Mouse (Mus musculus): ENCODE measurements around the gene Phf20. TPM values are rescaled to one million over a fixed set of nuclear protein-coding genes. Genes with fewer than 3 reads are reported as not detected.

Phf20 gene
- total and polyA plus RNA-seq, 2 experiments, result 2.9 to 6.2 TPM

- Histone ChIP-seq H3K27me3 (ENCODE audit: control insufficient read depth, insufficient read depth, low read length) (no peaks in the 10 kb centered on the region), H3K9ac (ENCODE audit: low read depth, low read length) (no peak overlapping the region), H3K4me1 (ENCODE audit: control insufficient read depth, insufficient read depth, low read length) (no peaks in the 10 kb centered on the region), H3K4me3 (ENCODE audit: insufficient read depth, low read depth, low read length) (no peak overlapping the region), H3K79me2 (ENCODE audit: control insufficient read depth, insufficient read depth, low read length) (no peaks in the 10 kb centered on the region), H3K27ac (replicated peaks; ENCODE audit: insufficient read depth, low read depth, low read length) (no peak overlapping the region), H3K36me3 (ENCODE audit: control insufficient read depth, insufficient read depth, low read length) (no peaks in the 10 kb centered on the region)
- no peak for DNase-seq (ENCODE audit: extremely low read depth, low read depth, low spot score)
- TF ChIP-seq POLR2A (IDR thresholded peaks at IDR 0.05; ENCODE audit: extremely low read depth, insufficient read depth, low read length) (no peak), CTCF (IDR thresholded peaks at IDR 0.05; ENCODE audit: low read depth, low read length) (no peak)
- 67% methylated on average over 12 of the region's 12 CpGs for WGBS
Measured at GRCm38 (mm10) chr2:156344775-156345532, 148.7 kb downstream of the Phf20 start.

DNA sequence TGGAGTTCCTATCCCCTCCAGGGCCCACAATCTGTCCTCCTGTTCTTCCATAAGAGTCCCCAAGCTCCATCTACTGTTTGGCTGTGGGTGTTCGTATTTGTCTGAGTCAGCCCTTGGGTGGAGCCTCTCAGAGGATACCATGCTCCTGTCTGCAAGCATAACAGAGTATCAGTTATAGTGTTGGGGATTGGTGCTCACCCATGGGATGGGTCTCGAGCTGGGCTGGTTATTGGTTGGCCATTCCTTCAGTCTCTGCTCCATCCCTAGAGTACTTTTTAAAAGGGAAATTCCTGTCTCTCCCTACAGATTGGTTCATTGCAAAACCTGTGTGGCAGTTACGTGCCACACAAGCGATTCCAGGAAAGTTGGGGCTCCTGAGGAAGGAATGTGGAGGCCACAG lies 152.5 kb downstream of the Phf20 start:
- Histone ChIP-seq H3K27me3 (ENCODE audit: control insufficient read depth, insufficient read depth, low read length) (no peaks in the 10 kb centered on the region), H3K79me2 (ENCODE audit: control insufficient read depth, insufficient read depth, low read length) (no peaks in the 10 kb centered on the region), H3K4me1 (ENCODE audit: control insufficient read depth, insufficient read depth, low read length) (no peaks in the 10 kb centered on the region), H3K36me3 (ENCODE audit: control insufficient read depth, insufficient read depth, low read length) (no peaks in the 10 kb centered on the region), H3K4me3 (ENCODE audit: insufficient read depth, low read depth, low read length) (no peak overlapping the region), H3K27ac (replicated peaks; ENCODE audit: insufficient read depth, low read depth, low read length) (no peak overlapping the region), H3K9ac (ENCODE audit: low read depth, low read length) (no peak overlapping the region)
- WGBS, result 86% methylated on average over 4 of the region's 4 CpGs
- TF ChIP-seq POLR2A (IDR thresholded peaks at IDR 0.05; ENCODE audit: extremely low read depth, insufficient read depth, low read length) (no peak), CTCF (IDR thresholded peaks at IDR 0.05; ENCODE audit: low read depth, low read length) (no peak)
- DNase-seq (ENCODE audit: extremely low read depth, low read depth, low spot score), result no peak

GRCm38 (mm10) chr2:156349286-156349848 lies 153.1 kb downstream of the Phf20 start:
- no peak overlapping the region for H3K4me3 ChIP-seq (ENCODE audit: insufficient read depth, low read depth, low read length)
- H3K27me3 ChIP-seq (ENCODE audit: control insufficient read depth, insufficient read depth, low read length), result no peaks in the 10 kb centered on the region
- WGBS, result 85% methylated on average over 4 of the region's 4 CpGs
- H3K79me2 ChIP-seq (ENCODE audit: control insufficient read depth, insufficient read depth, low read length), result no peaks in the 10 kb centered on the region
- no peaks in the 10 kb centered on the region for H3K4me1 ChIP-seq (ENCODE audit: control insufficient read depth, insufficient read depth, low read length)
- no peak overlapping the region for H3K27ac ChIP-seq (replicated peaks; ENCODE audit: insufficient read depth, low read depth, low read length)
- no peak overlapping the region for H3K9ac ChIP-seq (ENCODE audit: low read depth, low read length)
- no peak for DNase-seq (ENCODE audit: extremely low read depth, low read depth, low spot score)
- TF ChIP-seq POLR2A (IDR thresholded peaks at IDR 0.05; ENCODE audit: extremely low read depth, insufficient read depth, low read length) (no peak), CTCF (IDR thresholded peaks at IDR 0.05; ENCODE audit: low read depth, low read length) (no peak)
- H3K36me3 ChIP-seq (ENCODE audit: control insufficient read depth, insufficient read depth, low read length), result no peaks in the 10 kb centered on the region

DNA sequence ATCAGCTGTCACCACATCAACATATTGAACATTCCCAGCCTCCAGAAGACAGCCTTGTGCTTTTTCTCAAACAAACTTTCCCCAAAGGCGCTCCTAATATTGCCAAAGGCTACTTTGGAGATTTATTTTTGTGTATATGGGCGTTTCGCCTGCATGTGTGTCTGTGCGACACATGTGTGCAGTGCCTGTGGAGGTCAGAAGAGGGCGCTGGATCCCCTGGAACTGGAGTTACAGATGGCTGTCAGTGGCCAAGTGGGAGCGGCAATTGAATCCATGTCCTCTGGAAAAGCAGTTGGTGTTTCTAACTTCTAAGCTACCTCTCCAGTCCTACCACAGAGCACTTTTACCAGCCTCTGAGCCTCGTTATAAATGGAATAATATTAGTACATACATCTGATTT lies 155.0 kb downstream of the Phf20 start:
- TF ChIP-seq CTCF (IDR thresholded peaks at IDR 0.05; ENCODE audit: low read depth, low read length), result peak; percentile 43; the same call in 1 of the 2 replicates
- no peak for TF ChIP-seq POLR2A (IDR thresholded peaks at IDR 0.05; ENCODE audit: extremely low read depth, insufficient read depth, low read length)
- Histone ChIP-seq H3K4me3 (ENCODE audit: insufficient read depth, low read depth, low read length) (no peak overlapping the region), H3K9ac (ENCODE audit: low read depth, low read length) (no peak overlapping the region), H3K36me3 (ENCODE audit: control insufficient read depth, insufficient read depth, low read length) (no peaks in the 10 kb centered on the region), H3K4me1 (ENCODE audit: control insufficient read depth, insufficient read depth, low read length) (no peaks in the 10 kb centered on the region), H3K27me3 (ENCODE audit: control insufficient read depth, insufficient read depth, low read length) (no peaks in the 10 kb centered on the region), H3K79me2 (ENCODE audit: control insufficient read depth, insufficient read depth, low read length) (no peaks in the 10 kb centered on the region), H3K27ac (replicated peaks; ENCODE audit: insufficient read depth, low read depth, low read length) (no peak overlapping the region)
- DNase-seq (ENCODE audit: extremely low read depth, low read depth, low spot score), result no peak
- WGBS, result 87% methylated on average over 7 of the region's 7 CpGs

DNA sequence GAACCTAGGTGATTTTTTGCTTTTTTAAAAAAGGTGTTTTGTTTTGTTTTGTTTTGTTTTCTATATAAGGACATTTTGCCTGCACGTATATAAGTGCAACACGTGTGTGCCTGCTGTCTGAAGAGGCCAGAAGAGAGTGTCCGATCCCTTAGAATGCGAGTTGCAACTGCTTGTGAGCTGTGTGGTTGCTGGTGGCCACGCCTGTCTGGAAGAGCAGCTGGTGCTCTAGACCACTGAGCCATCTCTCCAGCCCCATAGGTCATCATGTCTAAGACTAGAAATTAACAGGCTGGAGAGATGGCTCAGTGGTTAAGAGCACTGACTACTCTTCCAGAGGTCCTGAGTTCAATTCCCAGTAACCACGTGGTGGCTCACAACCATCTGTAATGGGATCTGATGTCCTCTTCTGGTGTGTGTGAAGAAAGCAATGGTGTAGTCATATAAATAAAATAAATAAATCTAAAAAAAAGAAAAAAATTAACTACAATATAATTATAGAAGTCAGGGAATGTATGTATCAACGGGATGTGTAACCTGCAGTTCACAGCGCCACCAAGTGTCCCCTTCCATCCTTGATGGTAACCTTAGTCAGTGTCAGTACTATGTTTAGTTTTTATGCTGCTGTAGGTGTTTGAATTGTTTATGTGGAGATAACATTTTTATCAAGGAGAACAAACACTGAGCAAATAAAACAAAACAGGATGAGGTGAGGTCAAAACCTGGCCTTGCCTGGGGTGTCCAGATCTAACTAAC lies 156.3 kb downstream of the Phf20 start:
- Histone ChIP-seq H3K27me3 (ENCODE audit: control insufficient read depth, insufficient read depth, low read length) (no peaks in the 10 kb centered on the region), H3K9ac (ENCODE audit: low read depth, low read length) (no peak overlapping the region), H3K4me1 (ENCODE audit: control insufficient read depth, insufficient read depth, low read length) (no peaks in the 10 kb centered on the region), H3K27ac (replicated peaks; ENCODE audit: insufficient read depth, low read depth, low read length) (no peak overlapping the region), H3K79me2 (ENCODE audit: control insufficient read depth, insufficient read depth, low read length) (no peaks in the 10 kb centered on the region), H3K4me3 (ENCODE audit: insufficient read depth, low read depth, low read length) (no peak overlapping the region), H3K36me3 (ENCODE audit: control insufficient read depth, insufficient read depth, low read length) (no peaks in the 10 kb centered on the region)
- whole genome bisulfite sequencing, result 77% methylated on average over 8 of the region's 8 CpGs
- TF ChIP-seq CTCF (IDR thresholded peaks at IDR 0.05; ENCODE audit: low read depth, low read length) (no peak), POLR2A (IDR thresholded peaks at IDR 0.05; ENCODE audit: extremely low read depth, insufficient read depth, low read length) (no peak)
- DNase-seq (ENCODE audit: extremely low read depth, low read depth, low spot score), result no peak
